Mouse (Mus musculus) E14TG2a.4 (cell line): ENCODE measurements around the gene Gm28557.
"Not testable (repeated sequence)": the region's sequence is repeated elsewhere in the genome, so short reads cannot be mapped to it uniquely, and the experiment has no call there.

Source experiments
- H3K27me3 ChIP-seq: 2 replicates; pipeline ENCODE4 v1.6.1; 2014; ENCODE audit warnings: low read length, control low read depth; ENCODE audit not compliant: insufficient read depth
- H3K36me3 ChIP-seq: 2 replicates; pipeline ENCODE4 v1.6.1; 2014; ENCODE audit warnings: low read length, control low read depth; ENCODE audit not compliant: insufficient read depth
- H3K4me1 ChIP-seq: replicated peaks from 2 replicates; pipeline ENCODE4 v1.6.1; 2014; ENCODE audit warnings: low read depth, low read length, control low read depth
- H3K4me3 ChIP-seq: replicated peaks from 2 replicates; pipeline ENCODE4 v1.5.1; 2014; ENCODE audit warnings: mild to moderate bottlenecking, low read length
- H3K9me3 ChIP-seq: 2 replicates; pipeline ENCODE4 v1.6.1; 2014; ENCODE audit warnings: low read length, control low read depth
- CTCF ChIP-seq: conservative IDR thresholded peaks from 2 replicates; pipeline ENCODE4 v1.5.1; 2014; ENCODE audit warnings: low read length
- NANOG ChIP-seq: IDR thresholded peaks from 2 replicates; pipeline ENCODE4 v1.6.1; 2014; ENCODE audit warnings: borderline replicate concordance, low read length, mixed read lengths
- POU5F1 ChIP-seq: IDR thresholded peaks from 2 replicates; pipeline ENCODE4 v1.6.1; 2014; ENCODE audit warnings: low read length, borderline replicate concordance

Gene Gm28557

DNA sequence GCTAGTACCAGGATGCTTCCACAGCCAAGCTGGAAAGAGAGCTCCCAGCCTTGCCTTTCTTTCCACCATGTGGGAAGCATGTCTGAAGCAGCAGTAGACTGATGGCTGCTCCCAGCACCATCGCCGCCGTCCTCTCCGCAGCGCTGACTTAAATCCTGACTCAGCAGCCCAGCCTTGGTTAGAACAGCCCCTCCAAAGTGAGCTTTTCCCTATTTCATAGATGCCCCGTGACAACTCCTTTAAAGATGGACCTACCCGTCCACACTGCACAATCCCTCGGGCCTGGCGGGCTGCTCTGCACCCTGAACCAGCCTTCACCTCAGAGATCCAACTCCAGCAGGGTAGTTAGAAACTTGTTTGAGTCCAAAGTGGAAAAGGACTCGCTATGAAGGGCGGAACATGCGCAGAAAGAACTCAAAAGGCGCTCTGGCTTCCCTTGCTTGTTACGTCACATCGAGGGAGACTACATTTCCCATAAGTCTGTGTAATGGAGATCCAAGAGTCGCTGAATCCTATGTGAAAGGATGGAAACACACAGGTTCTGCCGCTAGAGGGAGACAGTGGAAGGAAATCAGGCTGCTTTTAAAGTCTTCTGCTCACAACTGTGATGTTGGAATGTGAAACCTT, at the start of gene Gm28557:
TSS of gene Gm28557 (minus strand) at position 411 of the 627 bp plus-strand sequence.
- Histone ChIP-seq H3K9me3 (no peaks in the 10 kb centered on the region), H3K27me3 (no peaks in the 10 kb centered on the region), H3K36me3 (peaks cover 10% of the 10 kb centered on the region), H3K4me3 (peak within 1 kb of the TSS; percentile 88), H3K4me1 (peaks cover 26% of the 10 kb centered on the region)
- TF ChIP-seq NANOG (no peak), CTCF (peak; percentile 79)

DNA sequence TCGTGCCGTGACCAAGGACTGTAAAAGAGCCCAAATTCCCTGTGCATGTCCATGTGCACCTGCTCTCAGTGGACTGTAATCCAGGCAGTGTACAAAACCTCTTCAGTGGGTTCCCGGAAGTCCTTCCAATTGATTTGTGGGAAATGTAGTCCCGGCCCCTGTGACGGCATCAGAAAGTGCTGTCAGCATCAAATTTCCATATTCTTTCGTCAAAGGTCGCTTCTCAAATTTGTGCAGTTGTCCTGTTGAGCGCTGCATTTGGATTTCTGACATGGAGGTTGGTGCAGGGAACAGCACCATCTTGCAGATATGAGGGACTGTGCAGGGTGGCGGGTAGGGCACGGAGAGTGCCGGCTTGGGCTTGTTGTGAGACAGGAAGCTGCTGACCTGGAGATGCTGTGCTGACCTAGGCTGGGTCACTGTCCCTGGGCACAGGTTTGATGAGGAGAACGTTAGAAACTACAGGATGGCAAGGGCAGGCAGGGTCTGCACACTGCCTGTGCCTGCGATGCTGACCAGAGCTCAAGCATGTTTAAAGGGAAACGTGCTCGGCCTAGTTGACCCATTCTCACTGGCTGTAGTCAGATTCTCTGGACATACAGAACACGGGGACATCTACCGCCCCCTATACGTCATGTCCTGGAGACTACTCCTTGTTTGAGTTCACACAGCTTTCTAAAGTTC, 19.8 kb upstream of the Gm28557 start:
- Histone ChIP-seq H3K36me3 (no peaks in the 10 kb centered on the region), H3K27me3 (no peaks in the 10 kb centered on the region), H3K4me3 (peak overlapping the region; percentile 83), H3K4me1 (no peaks in the 10 kb centered on the region), H3K9me3 (no peaks in the 10 kb centered on the region)
- TF ChIP-seq NANOG (no peak), CTCF (0 out of 2 replicates have a peak, but pooled peaks have one; percentile 2)

DNA sequence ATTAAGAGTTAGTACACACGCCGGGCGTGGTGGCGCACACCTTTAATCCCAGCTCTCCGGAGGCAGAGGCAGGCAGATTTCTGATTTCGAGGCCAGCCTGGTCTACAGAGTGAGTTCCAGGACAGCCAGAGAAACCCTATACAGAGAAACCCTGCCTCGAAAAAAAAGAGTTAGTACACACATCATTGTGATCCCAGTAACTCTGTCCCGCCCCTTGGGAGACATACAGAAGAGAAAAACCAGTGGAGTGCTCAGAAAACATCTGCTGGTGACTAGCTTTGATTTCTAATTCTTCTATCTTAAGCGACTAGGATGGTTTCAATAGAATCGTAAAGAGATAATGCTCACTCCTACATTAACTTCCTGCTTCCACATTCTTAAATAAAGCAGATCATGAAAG, 19.1 kb upstream of the Gm28557 start:
- H3K27me3 ChIP-seq, H3K36me3 ChIP-seq, H3K4me1 ChIP-seq, H3K9me3 ChIP-seq: not testable (repeated sequence)
- H3K4me3 ChIP-seq: peak overlapping the region; percentile 83

DNA sequence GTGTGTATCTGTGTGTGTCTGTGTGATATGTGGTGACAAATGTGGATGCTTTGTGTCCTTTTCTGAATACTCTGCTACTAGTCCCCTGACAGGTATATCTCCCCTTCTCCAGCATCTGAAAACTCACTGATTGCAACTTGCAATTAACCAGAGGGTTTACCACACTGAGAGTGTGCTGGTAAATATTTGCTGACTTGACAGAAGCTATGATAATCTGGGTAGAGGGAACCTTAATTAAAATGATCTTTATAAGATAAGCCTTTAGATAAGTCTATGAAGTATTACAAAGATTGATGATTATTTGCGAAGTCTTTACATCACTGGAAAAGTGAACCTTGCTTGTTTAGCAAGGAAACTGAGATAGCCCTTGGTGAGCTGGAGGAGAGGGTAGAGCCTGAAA, 16.1 kb upstream of the Gm28557 start:
- TF ChIP-seq CTCF: no peak
- no peak for TF ChIP-seq NANOG
- TF ChIP-seq POU5F1: no peak
- Histone ChIP-seq H3K4me3 (no peak overlapping the region), H3K36me3 (no peaks in the 10 kb centered on the region), H3K9me3 (no peaks in the 10 kb centered on the region), H3K4me1 (no peaks in the 10 kb centered on the region), H3K27me3 (peaks cover 6% of the 10 kb centered on the region; the same call in 1 of the 2 replicates)

DNA sequence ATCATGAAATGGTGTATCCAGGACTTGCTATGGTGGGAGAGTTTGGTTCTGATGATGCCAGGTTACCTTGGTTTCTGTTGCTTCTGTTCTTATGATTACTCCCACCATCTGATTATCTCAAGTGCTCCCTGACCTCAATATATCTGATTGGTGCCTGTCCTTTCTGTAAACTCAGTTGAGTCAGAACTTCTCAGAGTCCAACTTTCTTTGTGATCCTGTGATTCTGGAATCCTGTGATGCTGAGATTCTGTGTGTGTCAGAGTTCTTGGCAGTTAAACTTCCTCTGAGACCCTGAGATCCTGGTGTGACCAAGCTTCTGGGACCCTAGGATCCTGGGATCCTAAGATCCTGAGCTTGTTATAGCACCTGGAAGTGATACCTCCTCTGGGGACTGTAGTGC, 13.0 kb upstream of the Gm28557 start, which contains the start of gene Zfp759:
TSS of gene Zfp759 (plus strand) at position 301 of the 400 bp plus-strand sequence.
- not testable (repeated sequence) for H3K27me3 ChIP-seq, H3K4me3 ChIP-seq, H3K4me1 ChIP-seq, H3K36me3 ChIP-seq, H3K9me3 ChIP-seq

DNA sequence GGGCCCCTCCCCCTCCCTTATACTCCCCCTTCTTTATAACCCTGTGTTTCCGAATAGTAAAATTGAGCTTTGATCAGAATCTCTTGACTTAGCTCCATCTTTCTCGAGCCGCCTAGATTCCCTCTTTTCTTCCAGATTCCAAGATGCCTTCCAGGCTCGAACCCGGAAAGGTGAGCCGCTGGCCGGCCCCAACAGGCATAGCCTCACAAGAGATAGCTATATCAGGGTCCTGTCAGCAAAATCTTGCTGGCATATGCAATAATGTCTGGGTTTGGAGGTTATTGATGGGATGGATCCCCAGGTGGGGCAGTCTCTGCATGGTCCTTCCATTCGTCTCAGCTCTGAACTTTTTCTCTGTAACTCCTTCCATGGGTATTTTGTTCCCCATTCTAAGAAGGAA, 7.8 kb upstream of the Gm28557 start, which contains the start of gene Rslcan18:
TSS of gene Rslcan18 (minus strand) at position 101 of the 400 bp plus-strand sequence.
- not testable (repeated sequence) for H3K27me3 ChIP-seq, H3K4me1 ChIP-seq, H3K36me3 ChIP-seq, H3K4me3 ChIP-seq
- H3K9me3 ChIP-seq: peaks cover 25% of the 10 kb centered on the region

DNA sequence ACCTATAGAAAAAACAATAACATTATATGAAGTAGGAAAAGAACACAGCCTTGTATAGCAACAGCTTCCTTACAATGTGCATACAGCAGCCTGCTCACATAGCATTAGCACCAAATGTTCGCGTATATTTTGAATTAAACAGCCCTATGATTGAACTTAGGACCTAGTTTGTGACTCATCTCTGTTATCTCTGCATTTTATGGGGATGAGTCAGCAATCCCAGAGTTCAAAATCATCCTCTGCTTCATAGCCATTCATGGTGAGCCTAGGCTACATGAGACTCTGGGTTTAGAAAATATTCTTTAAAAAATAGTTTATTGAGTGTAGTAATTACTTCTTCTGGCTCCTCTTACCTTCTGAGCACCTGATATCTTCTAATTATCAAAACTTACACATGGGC, 4.9 kb upstream of the Gm28557 start:
- H3K27me3 ChIP-seq: no peaks in the 10 kb centered on the region
- no peaks in the 10 kb centered on the region for H3K36me3 ChIP-seq
- TF ChIP-seq POU5F1 (no peak), NANOG (no peak), CTCF (no peak)
- no peak overlapping the region for H3K4me3 ChIP-seq
- peaks cover 10% of the 10 kb centered on the region for H3K4me1 ChIP-seq
- H3K9me3 ChIP-seq: peaks cover 25% of the 10 kb centered on the region

DNA sequence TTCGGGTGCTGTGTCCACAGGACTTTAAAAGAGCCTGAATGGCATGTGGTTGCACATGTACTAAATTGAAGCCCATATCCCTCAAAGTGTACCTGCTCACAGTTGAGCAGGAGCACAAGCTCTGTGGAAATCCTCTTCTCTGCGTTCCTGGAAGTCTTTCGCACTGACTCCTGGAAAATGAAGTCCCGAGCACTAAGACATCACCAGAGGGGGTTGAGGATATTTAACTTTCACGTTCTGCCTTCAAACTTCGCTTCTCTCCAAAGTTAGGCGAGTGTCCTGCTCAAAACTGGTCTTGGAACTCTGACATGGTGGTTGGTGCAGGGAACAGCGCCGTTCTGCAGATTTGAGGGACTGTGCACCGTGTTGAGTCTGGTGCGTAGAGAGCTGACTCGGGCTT, 3.7 kb upstream of the Gm28557 start:
- Histone ChIP-seq H3K27me3 (no peaks in the 10 kb centered on the region), H3K4me3 (no peak overlapping the region), H3K9me3 (peaks cover 25% of the 10 kb centered on the region), H3K4me1 (peaks cover 17% of the 10 kb centered on the region), H3K36me3 (no peaks in the 10 kb centered on the region)
- TF ChIP-seq POU5F1 (no peak), NANOG (no peak), CTCF (no peak)

DNA sequence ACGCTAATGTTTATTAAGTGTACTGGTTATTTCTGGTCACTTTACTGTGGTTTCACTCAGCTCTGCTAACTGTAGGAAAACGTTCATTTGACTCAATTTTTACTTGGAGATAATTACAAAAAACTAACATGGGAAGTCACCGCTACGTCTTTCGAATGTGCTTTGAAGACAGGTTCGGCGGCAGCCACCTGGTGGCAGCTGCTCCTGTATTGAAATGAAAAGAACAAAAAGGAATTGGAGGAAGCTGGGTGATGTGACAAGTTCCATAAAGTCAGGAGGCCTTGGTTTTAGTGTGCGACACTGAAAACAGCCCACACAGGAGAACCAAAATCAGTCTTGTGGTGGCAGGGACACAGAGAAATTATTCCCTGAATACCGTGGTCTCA, 410 bp upstream of the Gm28557 start:
- no peaks in the 10 kb centered on the region for H3K27me3 ChIP-seq
- no peak for TF ChIP-seq POU5F1
- TF ChIP-seq CTCF: no peak
- no peak for TF ChIP-seq NANOG
- peaks cover 1% of the 10 kb centered on the region; the same call in 1 of the 2 replicates for H3K9me3 ChIP-seq
- H3K4me3 ChIP-seq: peak overlapping the region; percentile 88
- H3K36me3 ChIP-seq: peaks cover 10% of the 10 kb centered on the region
- peaks cover 26% of the 10 kb centered on the region for H3K4me1 ChIP-seq
